In genomic region chr9:86858101-86858500, GRCm38 (mm10) we compare ENCODE assay signal across 17 mouse cellular contexts. TPM values are rescaled to one million over a fixed set of nuclear protein-coding genes. Genes with fewer than 3 reads are reported as not detected.
"Had no signal": no experiment of that assay in that cellular context is flagged by ENCODE, and none has a peak within 500 bp of the region (broad histone marks: within the 10 kb centered on the region; RNA-seq: fewer than 3 reads in every experiment).

No protein-coding gene starts in this region.

- H3K27me3 ChIP-seq: liver, embryonic 15.5 days; midbrain, embryonic 12.5 days; neural tube, embryonic 13.5 days had no signal

- H3K4me2 ChIP-seq: liver, embryonic 11.5 days; liver, embryonic 15.5 days; lung, embryonic 14.5 days; midbrain, embryonic 12.5 days; neural tube, embryonic 13.5 days had no signal

- H3K9me3 ChIP-seq: limb, embryonic 10.5 days; liver, embryonic 15.5 days; midbrain, embryonic 12.5 days had no signal

- H3K4me3 ChIP-seq: limb, embryonic 10.5 days; liver, embryonic 15.5 days; midbrain, embryonic 12.5 days; neural tube, embryonic 13.5 days had no signal

- H3K27ac ChIP-seq: limb, embryonic 10.5 days; liver, embryonic 15.5 days; midbrain, embryonic 12.5 days; neural tube, embryonic 13.5 days; stomach, postnatal 0 days had no signal

- ATAC-seq: intestine, embryonic 16.5 days; midbrain, embryonic 16.5 days had no signal

- H3K4me1 ChIP-seq: limb, embryonic 10.5 days; liver, embryonic 15.5 days; midbrain, embryonic 12.5 days; neural tube, embryonic 13.5 days had no signal

- DNase-seq: kidney, adult 2 months; kidney, postnatal 25 days; layer of hippocampus, adult 9-11 months; lung, embryonic 14.5 days; lung, postnatal 10 days; lung, postnatal 4 days; thymus, adult 18-20 months; thymus, postnatal 14 days had no signal

- H3K36me3 ChIP-seq: limb, embryonic 10.5 days; liver, embryonic 15.5 days; midbrain, embryonic 12.5 days; neural tube, embryonic 13.5 days had no signal

- H3K9ac ChIP-seq: liver, embryonic 15.5 days; lung, embryonic 14.5 days; midbrain, embryonic 12.5 days; neural tube, embryonic 13.5 days had no signal

RNA-seq across cellular contexts. Expression of gene Snap91, which starts 22.4 kb away (rescaled TPM):
- total RNA-seq: megakaryocyte, adult 5-6 weeks had no signal
